Mouse (Mus musculus) lung, postnatal 0 days (tissue): Measurements from ENCODE around the gene Gpc3.

Experiments
- CTCF ChIP-seq: IDR thresholded peaks from 2 replicates; pipeline ENCODE4 v1.5.1; 2016; ENCODE audit warnings: antibody characterized with exemption, mild to moderate bottlenecking
- EP300 ChIP-seq: IDR thresholded peaks from 2 replicates; pipeline ENCODE4 v1.6.1; 2016; ENCODE audit warnings: antibody characterized with exemption, mild to moderate bottlenecking, control low read depth

DNA sequence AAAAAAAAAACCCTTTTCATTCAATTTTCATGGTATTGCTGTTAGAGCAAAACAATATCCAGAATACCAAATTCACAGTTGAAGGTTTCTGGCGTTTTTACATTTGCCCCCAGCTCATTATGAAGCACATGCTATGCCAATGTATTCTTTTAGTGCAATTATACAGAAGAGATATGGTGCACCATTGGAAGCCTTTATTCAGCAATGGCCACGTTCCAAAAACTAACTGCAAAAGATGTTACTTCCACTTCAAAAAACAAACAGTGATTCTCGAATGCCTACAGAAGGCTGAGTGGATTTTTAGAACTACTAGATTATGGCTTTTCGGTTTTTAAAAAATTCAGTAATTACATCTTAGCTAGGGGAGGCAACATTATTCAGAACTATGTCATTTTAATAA lies 124.3 kb downstream of the Gpc3 start:
- TF ChIP-seq CTCF (no peak), EP300 (no peak)
